Mouse (Mus musculus) cerebellum, adult 9-11 months (tissue): ENCODE data around the gene Klf4.

Experiments used
- DNase-seq: peaks from one replicate; pipeline ENCODE4 v3.0.0; 2022

The Klf4 gene

GRCm38 (mm10) chr4:55532407-55533195, at the start of gene Klf4:
Klf4 (minus strand) TSS chr4:55532466.
- DNase-seq: peak; percentile 35

GRCm38 (mm10) chr4:55571432-55571831, 39.2 kb upstream of the Klf4 start:
- no peak for DNase-seq

- DNase-seq: no peak
Measured at GRCm38 (mm10) chr4:55567986-55568385, 35.7 kb upstream of the Klf4 start.

- DNase-seq: no peak
Measured at GRCm38 (mm10) chr4:55567575-55567974, 35.3 kb upstream of the Klf4 start.

- no peak for DNase-seq
Measured at GRCm38 (mm10) chr4:55564317-55564716, 32.1 kb upstream of the Klf4 start.

- no peak for DNase-seq
Measured at GRCm38 (mm10) chr4:55563050-55563449, 30.8 kb upstream of the Klf4 start.

GRCm38 (mm10) chr4:55562062-55562461, 29.8 kb upstream of the Klf4 start:
- no peak for DNase-seq

- DNase-seq: no peak
Measured at GRCm38 (mm10) chr4:55546869-55547268, 14.6 kb upstream of the Klf4 start.

GRCm38 (mm10) chr4:55542753-55543152, 10.5 kb upstream of the Klf4 start:
- no peak for DNase-seq

- DNase-seq: no peak
Measured at GRCm38 (mm10) chr4:55541654-55542053, 9.4 kb upstream of the Klf4 start.

- DNase-seq: no peak
Measured at GRCm38 (mm10) chr4:55541221-55541620, 9.0 kb upstream of the Klf4 start.

GRCm38 (mm10) chr4:55535012-55535411, 2.7 kb upstream of the Klf4 start:
- DNase-seq: no peak

- DNase-seq: no peak
Measured at GRCm38 (mm10) chr4:55534510-55534909, 2.2 kb upstream of the Klf4 start.

- DNase-seq: no peak
Measured at GRCm38 (mm10) chr4:55533803-55534254, 1.6 kb upstream of the Klf4 start.

GRCm38 (mm10) chr4:55533196-55533802, 1.0 kb upstream of the Klf4 start:
- DNase-seq: no peak

GRCm38 (mm10) chr4:55531856-55532406, 335 bp downstream of the Klf4 start:
- no peak for DNase-seq

- DNase-seq: no peak
Measured at GRCm38 (mm10) chr4:55531096-55531855, 990 bp downstream of the Klf4 start.

GRCm38 (mm10) chr4:55530731-55531095, 1.6 kb downstream of the Klf4 start:
- no peak for DNase-seq

GRCm38 (mm10) chr4:55530236-55530635, 2.0 kb downstream of the Klf4 start:
- peak; percentile 17 for DNase-seq

GRCm38 (mm10) chr4:55528404-55528803, 3.9 kb downstream of the Klf4 start:
- no peak for DNase-seq

GRCm38 (mm10) chr4:55527931-55528330, 4.3 kb downstream of the Klf4 start:
- no peak for DNase-seq

GRCm38 (mm10) chr4:55526247-55527115, 5.8 kb downstream of the Klf4 start:
- no peak for DNase-seq
